Mouse (Mus musculus) MEL (cell line): Measurements from ENCODE around the gene Pawr. TPM values are rescaled to one million over a fixed set of nuclear protein-coding genes. Genes with fewer than 3 reads are reported as not detected.

ENCODE experiments used
- DNase-seq: peaks from one replicate; pipeline ENCODE4 v3.0.0; 2011; ENCODE audit warnings: low read depth, low spot score
- H3K27ac ChIP-seq: 2 replicates; pipeline ENCODE4 v1.5.1; 2012; ENCODE audit warnings: low read depth, mild to moderate bottlenecking, control low read depth, low read length, moderate library complexity; ENCODE audit not compliant: control insufficient read depth
- H3K27me3 ChIP-seq, 2 experiments: fragments of 150-350 bp in 1 of 2; sonication (generic) in 1 of 2; 2 replicates each; pipeline ENCODE4 v1.6.1; 2012; ENCODE audit warnings: low read length in 2 of 2, mild to moderate bottlenecking in 2 of 2, improper control_type of control experiment in 1 of 2, moderate library complexity in 1 of 2; ENCODE audit not compliant: insufficient read depth in 2 of 2, control insufficient read depth in 1 of 2
- H3K36me3 ChIP-seq, 2 experiments: 2 replicates each; pipeline ENCODE4 v1.6.1; 2012 to 2014; ENCODE audit warnings: low read length in 2 of 2, improper control_type of control experiment in 1 of 2, inconsistent platforms in 1 of 2, mild to moderate bottlenecking in 1 of 2; ENCODE audit not compliant: insufficient read depth in 2 of 2, control insufficient read depth in 1 of 2
- H3K4me1 ChIP-seq, 2 experiments: fragments of 150-350 bp in 1 of 2; sonication (generic) in 1 of 2; 2 replicates each; pipeline ENCODE4 v1.6.1; 2012; ENCODE audit warnings: low read length in 2 of 2, improper control_type of control experiment in 1 of 2, mild to moderate bottlenecking in 1 of 2; ENCODE audit not compliant: insufficient read depth in 2 of 2, control insufficient read depth in 1 of 2
- H3K4me3 ChIP-seq, 2 experiments: fragments of 150-350 bp in 1 of 2; sonication (generic) in 1 of 2; 2 replicates each; pipeline ENCODE4 v1.5.1; 2012; ENCODE audit warnings: low read depth in 2 of 2, low read length in 2 of 2, mild to moderate bottlenecking in 2 of 2, moderate library complexity in 2 of 2, control low read depth in 1 of 2, improper control_type of control experiment in 1 of 2; ENCODE audit not compliant: control insufficient read depth in 1 of 2, insufficient read depth in 1 of 2
- H3K79me2 ChIP-seq: 2 replicates; pipeline ENCODE4 v1.6.1; 2012; ENCODE audit warnings: mild to moderate bottlenecking, low read length, moderate library complexity; ENCODE audit not compliant: control insufficient read depth, poor library complexity, insufficient read depth
- H3K9ac ChIP-seq: 2 replicates; pipeline ENCODE4 v1.6.1; 2012; ENCODE audit warnings: low read depth, mild to moderate bottlenecking, control low read depth, low read length, moderate library complexity; ENCODE audit not compliant: control insufficient read depth, poor library complexity, severe bottlenecking
- H3K9me3 ChIP-seq: fragments of 150-350 bp; sonication (generic); replicated peaks from 2 replicates; pipeline ENCODE4 v1.6.1; 2012; ENCODE audit warnings: mild to moderate bottlenecking, low read length, improper control_type of control experiment, moderate library complexity; ENCODE audit not compliant: insufficient read depth
- BHLHE40 ChIP-seq: IDR thresholded peaks from 2 replicates; pipeline ENCODE4 v1.6.1; 2012; ENCODE audit warnings: low read depth, mild to moderate bottlenecking, inconsistent platforms, low read length, improper control_type of control experiment, borderline replicate concordance
- CHD1 ChIP-seq: IDR thresholded peaks from 2 replicates; pipeline ENCODE4 v1.6.1; 2012; ENCODE audit warnings: low read depth, mild to moderate bottlenecking, inconsistent platforms, low read length, improper control_type of control experiment
- CHD2 ChIP-seq: IDR thresholded peaks from 2 replicates; pipeline ENCODE4 v1.6.1; 2011; ENCODE audit warnings: low read length, improper control_type of control experiment
- CTCF ChIP-seq, 3 experiments: IDR thresholded peaks in 2 of 3; conservative IDR thresholded peaks in 1 of 3; 2 replicates each; pipeline ENCODE4 v1.5.1; 2011 to 2012; ENCODE audit warnings: low read length in 3 of 3, low read depth in 2 of 3, mild to moderate bottlenecking in 2 of 3, improper control_type of control experiment in 1 of 3, inconsistent platforms in 1 of 3, mixed read lengths in 1 of 3, moderate library complexity in 1 of 3; ENCODE audit not compliant: control insufficient read depth in 1 of 3, insufficient read depth in 1 of 3, poor library complexity in 1 of 3, severe bottlenecking in 1 of 3
- E2F4 ChIP-seq: IDR thresholded peaks from 2 replicates; pipeline ENCODE4 v1.6.1; 2011; ENCODE audit warnings: low read depth, low read length, improper control_type of control experiment, borderline replicate concordance
- ELF1 ChIP-seq: IDR thresholded peaks from 2 replicates; pipeline ENCODE4 v1.6.1; 2014; ENCODE audit warnings: low read depth, mild to moderate bottlenecking, inconsistent platforms, low read length, improper control_type of control experiment, moderate library complexity
- EP300 ChIP-seq, 2 experiments: IDR thresholded peaks; 2 replicates each; pipeline ENCODE4 v1.6.1; 2011; ENCODE audit warnings: improper control_type of control experiment in 2 of 2, low read length in 2 of 2, low read depth in 1 of 2, mild to moderate bottlenecking in 1 of 2
- ETS1 ChIP-seq: IDR thresholded peaks from 2 replicates; pipeline ENCODE4 v1.6.1; 2012; ENCODE audit warnings: low read depth, mild to moderate bottlenecking, inconsistent platforms, low read length, improper control_type of control experiment, moderate library complexity
- GABPA ChIP-seq: IDR thresholded peaks from 2 replicates; pipeline ENCODE4 v1.6.1; 2012; ENCODE audit warnings: low read depth, mild to moderate bottlenecking, inconsistent platforms, low read length, improper control_type of control experiment, moderate library complexity
- GATA1 ChIP-seq: IDR thresholded peaks from 2 replicates; pipeline ENCODE4 v1.6.1; 2011; ENCODE audit warnings: low read depth, low read length, improper control_type of control experiment
- KAT2A ChIP-seq: conservative IDR thresholded peaks from 2 replicates; pipeline ENCODE4 v1.6.1; 2012; ENCODE audit warnings: low read depth, low read length, improper control_type of control experiment, inconsistent platforms
- MAFK ChIP-seq: IDR thresholded peaks from 2 replicates; pipeline ENCODE4 v1.6.1; 2011; ENCODE audit warnings: low read depth, mild to moderate bottlenecking, low read length, improper control_type of control experiment, borderline replicate concordance
- MAX ChIP-seq: IDR thresholded peaks from 2 replicates; pipeline ENCODE4 v1.6.1; 2011; ENCODE audit warnings: low read length, improper control_type of control experiment
- MAZ ChIP-seq: IDR thresholded peaks from 2 replicates; pipeline ENCODE4 v1.6.1; 2012; ENCODE audit warnings: low read depth, mild to moderate bottlenecking, inconsistent platforms, low read length, improper control_type of control experiment
- MEF2A ChIP-seq: IDR thresholded peaks from 2 replicates; pipeline ENCODE4 v1.6.1; 2014; ENCODE audit warnings: low read depth, mild to moderate bottlenecking, inconsistent platforms, low read length, improper control_type of control experiment; ENCODE audit not compliant: poor library complexity, insufficient replicate concordance, severe bottlenecking; ENCODE audit errors: extremely low read depth
- MXI1 ChIP-seq: IDR thresholded peaks from 2 replicates; pipeline ENCODE4 v1.6.1; 2011; ENCODE audit warnings: mild to moderate bottlenecking, low read depth, low read length, improper control_type of control experiment
- MYB ChIP-seq: IDR thresholded peaks from 2 replicates; pipeline ENCODE4 v1.6.1; 2011; ENCODE audit warnings: mild to moderate bottlenecking, low read depth, low read length, improper control_type of control experiment
- NRF1 ChIP-seq: IDR thresholded peaks from 2 replicates; pipeline ENCODE4 v1.6.1; 2014; ENCODE audit warnings: low read depth, mild to moderate bottlenecking, inconsistent platforms, low read length, improper control_type of control experiment, moderate library complexity; ENCODE audit not compliant: poor library complexity, insufficient read depth, severe bottlenecking
- POLR2A ChIP-seq, 2 experiments: IDR thresholded peaks; 2 replicates each; pipeline ENCODE4 v1.6.1; 2011 to 2012; ENCODE audit warnings: low read length in 2 of 2, mild to moderate bottlenecking in 2 of 2, control low read depth in 1 of 2, improper control_type of control experiment in 1 of 2, low read depth in 1 of 2, moderate library complexity in 1 of 2; ENCODE audit not compliant: control insufficient read depth in 1 of 2, insufficient read depth in 1 of 2, poor library complexity in 1 of 2
- POLR2AphosphoS5 ChIP-seq: IDR thresholded peaks from 2 replicates; pipeline ENCODE4 v1.6.1; 2012; ENCODE audit warnings: low read depth, borderline replicate concordance, mild to moderate bottlenecking, inconsistent platforms, low read length, moderate library complexity, mixed read lengths
- RCOR1 ChIP-seq: IDR thresholded peaks from 2 replicates; pipeline ENCODE4 v1.6.1; 2012; ENCODE audit warnings: low read depth, mild to moderate bottlenecking, inconsistent platforms, low read length, improper control_type of control experiment
- TAL1 ChIP-seq: IDR thresholded peaks from 2 replicates; pipeline ENCODE4 v1.6.1; 2012; ENCODE audit warnings: mild to moderate bottlenecking, inconsistent platforms, low read length, moderate library complexity, mixed read lengths
- TBP ChIP-seq: IDR thresholded peaks from 2 replicates; pipeline ENCODE4 v1.8.0; 2011; ENCODE audit warnings: low read depth, low read length, improper control_type of control experiment
- TCF12 ChIP-seq: IDR thresholded peaks from 2 replicates; pipeline ENCODE4 v1.6.1; 2014; ENCODE audit warnings: low read depth, mild to moderate bottlenecking, inconsistent platforms, low read length, improper control_type of control experiment, moderate library complexity
- USF1 ChIP-seq: IDR thresholded peaks from 2 replicates; pipeline ENCODE4 v1.6.1; 2014; ENCODE audit warnings: low read depth, mild to moderate bottlenecking, inconsistent platforms, low read length, improper control_type of control experiment, moderate library complexity
- USF2 ChIP-seq, 2 experiments: IDR thresholded peaks; 2 replicates each; pipeline ENCODE4 v1.6.1; 2011 to 2012; ENCODE audit warnings: improper control_type of control experiment in 2 of 2, low read length in 2 of 2, borderline replicate concordance in 1 of 2, inconsistent platforms in 1 of 2, low read depth in 1 of 2, mild to moderate bottlenecking in 1 of 2; ENCODE audit not compliant: insufficient read depth in 1 of 2
- ZKSCAN1 ChIP-seq: IDR thresholded peaks from 2 replicates; pipeline ENCODE4 v1.6.1; 2012; ENCODE audit warnings: low read depth, mild to moderate bottlenecking, inconsistent platforms, low read length, improper control_type of control experiment, moderate library complexity
- polyA plus RNA-seq, 2 experiments: library from polyadenylated mRNA; stranded (reverse) in 1 of 2; unstranded in 1 of 2; fragments of >175 nt in 1 of 2; fragments of >200 nt in 1 of 2; gene quantifications; 2 replicates each; pipeline versions ENCODE4 v1.2.1 to v1.2.4; 2012; ENCODE audit warnings: low replicate concordance in 2 of 2, low read depth in 1 of 2; ENCODE audit not compliant: insufficient read length in 2 of 2, insufficient read depth in 1 of 2, missing spikeins in 1 of 2
- total RNA-seq: library from RNA; depleted of rRNA; stranded (reverse); fragments of 300-350 nt; gene quantifications from 2 replicates; pipeline ENCODE4 v1.2.3, GENCODE M21; 2012

Gene Pawr
- total and polyA plus RNA-seq, 3 experiments = 20.7 to 29.6 TPM; not detected in 1

- no peak for DNase-seq
Measured at GRCm38 (mm10) chr10:108307772-108308171, 24.1 kb upstream of the Pawr start.

GRCm38 (mm10) chr10:108310195-108310594 lies 21.7 kb upstream of the Pawr start:
- Histone ChIP-seq H3K27me3 (no peaks in the 10 kb centered on the region), H3K27ac (peak overlapping the region; percentile 64)
- peak; percentile 64 for TF ChIP-seq TCF12
- TF ChIP-seq RCOR1 = no peak
- no peak for TF ChIP-seq CTCF (IDR thresholded peaks at IDR 0.05 in 2 of 3, conservative IDR thresholded peaks at IDR 0.05 in 1 of 3; ENCODE audit: control insufficient read depth in 1 of 3, insufficient read depth in 1 of 3, low read depth in 2 of 3, low read length in 3 of 3, poor library complexity in 1 of 3, severe bottlenecking in 1 of 3)
- no peak for TF ChIP-seq ZKSCAN1
- TF ChIP-seq GABPA = no peak
- TF ChIP-seq MXI1 = no peak
- no peak for TF ChIP-seq BHLHE40
- 0 out of 2 replicates have a peak, but pooled peaks have one; percentile 30 for TF ChIP-seq ETS1
- peak; percentile 35 to 61; a peak in 2 of 4 replicates for TF ChIP-seq EP300 (IDR thresholded peaks at IDR 0.05; ENCODE audit: low read depth in 1 of 2, low read length in 2 of 2)
- TF ChIP-seq POLR2AphosphoS5 = no peak
- TF ChIP-seq MEF2A = no peak
- no peak for TF ChIP-seq USF2 (IDR thresholded peaks at IDR 0.05; ENCODE audit: borderline replicate concordance in 1 of 2, insufficient read depth in 1 of 2, low read depth in 1 of 2, low read length in 2 of 2)
- no peak for TF ChIP-seq ELF1
- no peak for TF ChIP-seq KAT2A
- 0 out of 2 replicates have a peak, but pooled peaks have one; percentile 12 for TF ChIP-seq TAL1
- TF ChIP-seq E2F4 = no peak
- TF ChIP-seq TBP = no peak
- TF ChIP-seq CHD1 = no peak
- TF ChIP-seq USF1 = no peak
- no peak for TF ChIP-seq MYB
- TF ChIP-seq NRF1 = no peak
- no peak for TF ChIP-seq POLR2A (IDR thresholded peaks at IDR 0.05; ENCODE audit: control insufficient read depth in 1 of 2, insufficient read depth in 1 of 2, low read depth in 1 of 2, low read length in 2 of 2, poor library complexity in 1 of 2)
- peak; percentile 21; the same call in 1 of the 2 replicates for TF ChIP-seq GATA1
- no peak for TF ChIP-seq MAX
- no peak for TF ChIP-seq MAZ
- TF ChIP-seq CHD2 = no peak
- TF ChIP-seq MAFK = no peak

More at GRCm38 (mm10) chr10:108307772-108308171, 24.1 kb upstream of the Pawr start:
- Histone ChIP-seq H3K9me3 (no peaks in the 10 kb centered on the region), H3K36me3 (peaks cover 0 to 7% of the 10 kb centered on the region in 2 experiments; a peak in 2 of 4 replicates), H3K27me3 (no peaks in the 10 kb centered on the region), H3K9ac (no peak overlapping the region), H3K79me2 (no peaks in the 10 kb centered on the region)
- TF ChIP-seq MYB (no peak), CHD1 (no peak)
- TF ChIP-seq, all 39 proteins: peak for 0
- H3K4me3 ChIP-seq = no peak overlapping the region
- H3K4me1 ChIP-seq = no peaks in the 10 kb centered on the region
- no peak overlapping the region for H3K27ac ChIP-seq

More at GRCm38 (mm10) chr10:108310195-108310594, 21.7 kb upstream of the Pawr start:
- peaks cover 0 to 17% of the 10 kb centered on the region in 2 experiments; a peak in 2 of 4 replicates for H3K36me3 ChIP-seq
- DNase-seq = peak; percentile 62
- H3K9ac ChIP-seq = no peak overlapping the region
- H3K4me1 ChIP-seq = peaks cover 6 to 11% of the 10 kb centered on the region in 2 experiments; a peak in 3 of 4 replicates
- H3K79me2 ChIP-seq = no peaks in the 10 kb centered on the region
- H3K4me3 ChIP-seq = no peak overlapping the region
- no peaks in the 10 kb centered on the region for H3K9me3 ChIP-seq
